Mouse (Mus musculus) WW6 (cell line): ENCODE data around the gene Cops2.

Source experiments
- DNase-seq: peaks from one replicate; pipeline ENCODE4 v3.0.0-alpha.2; 2013; ENCODE audit warnings: low read depth, low spot score

The Cops2 gene

DNA sequence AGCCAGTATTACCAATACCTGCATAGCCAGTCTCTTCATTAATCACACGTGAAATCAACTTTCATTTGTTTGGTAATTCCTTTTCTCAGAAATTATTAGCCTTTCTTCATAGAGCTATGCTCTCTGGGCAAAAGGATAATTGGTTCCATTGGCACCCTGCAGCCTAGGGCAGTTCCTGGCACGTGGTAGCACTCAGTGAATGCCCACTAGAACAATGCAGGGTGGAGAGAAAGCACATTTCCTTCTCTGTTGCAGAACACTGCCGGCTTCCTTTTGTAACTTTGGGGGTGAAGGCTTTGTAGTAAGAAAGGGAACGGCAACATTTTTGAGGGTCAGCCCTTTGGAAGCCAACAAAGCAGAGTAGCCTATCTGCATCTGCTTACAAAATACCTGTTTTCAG lies 32.7 kb downstream of the Cops2 start:
- no peak for DNase-seq

DNA sequence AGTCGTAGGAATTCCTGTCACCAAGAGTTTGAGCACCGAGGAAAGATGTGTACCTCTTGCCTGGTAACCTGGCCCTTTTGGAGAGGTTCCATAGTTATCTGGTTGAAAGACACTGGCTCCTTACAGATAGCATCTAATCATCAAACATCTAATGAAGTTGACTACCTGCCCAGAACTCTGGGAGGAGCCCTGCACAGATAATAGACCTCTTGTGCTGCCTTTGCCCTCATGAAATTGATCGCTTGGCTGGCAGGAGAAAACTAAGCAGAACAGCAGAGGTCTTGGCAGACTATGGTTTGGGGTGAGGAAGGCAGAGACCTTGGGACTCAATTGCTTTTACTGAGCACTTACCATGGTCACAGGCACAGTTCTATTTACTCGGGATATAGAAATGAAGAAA lies 38.5 kb downstream of the Cops2 start:
- no peak for DNase-seq

DNA sequence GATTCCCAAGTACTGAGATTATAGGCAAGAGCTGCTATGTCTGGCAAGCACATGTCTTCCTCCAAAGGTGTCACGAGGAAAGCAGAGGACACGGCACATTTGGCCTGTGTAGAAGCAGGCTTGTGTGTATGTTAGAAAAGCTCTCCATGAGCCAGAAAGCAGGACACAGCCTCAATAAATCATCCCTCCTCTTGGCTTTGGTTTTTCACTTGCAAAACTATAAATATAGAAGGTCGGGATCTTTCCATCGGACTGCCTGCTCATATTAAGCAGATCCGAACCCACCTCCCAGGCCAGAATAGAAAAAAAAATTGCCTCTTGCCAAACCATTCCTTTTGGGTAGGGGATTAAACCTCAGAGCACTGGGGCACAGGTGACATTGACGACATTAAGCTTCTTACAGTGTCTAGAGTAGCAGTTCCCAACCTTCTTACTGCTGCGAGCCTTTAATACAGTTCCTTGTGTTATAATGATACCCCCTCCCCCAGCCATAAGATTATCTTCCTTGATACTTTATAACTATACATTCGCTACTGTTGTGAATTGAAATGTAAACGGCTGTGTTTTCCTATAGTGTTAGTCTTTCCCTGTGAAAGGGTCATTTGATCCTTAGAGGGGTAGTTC lies 44.9 kb downstream of the Cops2 start:
- no peak for DNase-seq

DNA sequence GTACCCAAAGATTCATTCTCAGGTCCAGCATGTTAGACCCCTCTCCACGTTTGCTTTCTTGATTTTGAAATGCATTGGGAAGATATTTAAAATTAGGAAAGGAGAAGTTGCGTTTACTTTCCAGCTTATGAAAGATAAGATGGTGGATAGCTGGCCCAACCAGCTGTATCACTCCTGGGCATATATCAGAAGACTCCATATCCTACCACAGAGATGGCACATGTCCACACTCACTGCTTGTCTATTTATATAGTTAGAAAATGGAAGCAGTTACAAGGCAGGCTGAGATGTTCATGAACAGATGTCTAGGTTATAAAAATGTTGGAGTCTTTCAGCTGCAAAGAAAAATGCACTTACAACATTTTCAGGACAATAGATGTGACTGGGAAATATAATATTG lies 47.6 kb downstream of the Cops2 start:
- DNase-seq: no peak

DNA sequence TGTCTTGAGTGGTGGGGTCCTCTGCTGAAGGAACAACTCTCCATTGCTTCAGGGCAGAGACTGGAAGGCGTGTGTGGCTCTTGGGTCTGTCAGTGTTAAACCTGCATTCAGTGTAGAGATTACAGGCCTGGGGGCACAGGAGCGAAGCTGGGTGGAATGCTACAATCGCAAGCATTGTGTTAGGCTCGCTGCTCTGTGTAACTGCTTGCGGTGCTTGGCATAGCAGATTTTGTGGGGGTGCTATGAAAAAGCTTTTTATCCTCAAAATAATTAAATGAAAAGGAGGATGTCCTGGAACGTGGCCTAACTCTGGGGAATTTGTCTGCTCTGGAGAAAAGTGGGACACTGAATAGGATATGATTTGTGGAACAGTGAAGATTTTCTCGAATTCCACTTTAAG lies 49.4 kb downstream of the Cops2 start:
- DNase-seq: no peak

DNA sequence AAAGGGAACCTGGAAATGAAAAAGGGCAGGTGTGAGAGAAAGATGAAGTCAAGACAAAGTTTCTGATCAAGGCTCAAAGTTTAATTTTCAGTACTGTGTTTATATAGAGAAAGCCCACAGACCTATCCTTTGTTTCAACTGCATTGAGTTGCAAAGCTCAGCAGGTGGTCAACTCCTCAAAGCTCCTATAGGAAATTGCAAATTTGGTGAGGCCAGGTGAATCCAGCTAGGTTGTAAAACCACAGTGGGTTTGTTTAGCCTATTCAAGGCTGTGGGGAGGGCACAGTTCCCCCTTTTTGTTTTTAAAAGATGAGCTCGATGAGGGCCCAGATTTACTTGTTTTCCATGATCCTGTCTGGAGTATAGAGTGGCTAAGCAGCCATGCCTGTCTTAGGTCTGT lies 53.1 kb downstream of the Cops2 start:
- no peak for DNase-seq

DNA sequence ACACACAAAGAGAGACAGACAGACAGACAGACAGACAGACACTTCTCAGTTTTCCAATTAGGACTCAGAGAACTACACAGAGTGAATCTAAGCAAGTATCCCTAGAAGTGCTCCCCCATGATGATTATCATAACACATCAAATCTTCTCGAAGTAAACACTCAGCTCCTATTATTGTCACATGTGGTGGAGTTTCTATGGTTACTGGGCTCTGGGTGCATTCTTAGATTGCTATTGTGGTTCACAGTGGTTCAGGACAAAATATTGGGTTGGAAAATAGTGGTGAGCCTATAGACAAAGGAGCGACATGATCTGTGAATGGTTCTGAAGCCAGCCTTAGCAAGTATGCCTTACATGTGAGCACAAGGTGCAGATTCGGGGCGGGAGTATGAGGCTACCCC lies 57.0 kb downstream of the Cops2 start:
- DNase-seq: no peak

DNA sequence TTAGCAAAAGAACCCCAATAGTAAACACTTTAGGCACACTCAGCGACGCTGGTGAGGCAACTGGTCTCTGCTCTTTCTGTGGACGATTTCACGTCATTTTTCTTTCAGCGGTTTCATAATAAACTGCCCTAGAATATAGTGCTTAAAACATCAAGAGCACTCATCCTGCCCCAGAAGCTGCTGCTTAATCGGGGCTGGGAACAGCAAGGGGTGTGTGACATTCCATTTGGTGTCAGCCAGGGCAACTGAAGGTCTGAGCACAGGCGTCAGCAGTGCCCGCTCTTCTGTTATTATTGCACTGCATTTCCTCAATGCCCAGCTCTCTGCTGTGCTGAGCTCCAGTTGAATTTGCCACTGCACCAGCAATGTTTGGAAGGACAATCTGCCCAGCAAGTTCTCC lies 57.9 kb downstream of the Cops2 start:
- no peak for DNase-seq

DNA sequence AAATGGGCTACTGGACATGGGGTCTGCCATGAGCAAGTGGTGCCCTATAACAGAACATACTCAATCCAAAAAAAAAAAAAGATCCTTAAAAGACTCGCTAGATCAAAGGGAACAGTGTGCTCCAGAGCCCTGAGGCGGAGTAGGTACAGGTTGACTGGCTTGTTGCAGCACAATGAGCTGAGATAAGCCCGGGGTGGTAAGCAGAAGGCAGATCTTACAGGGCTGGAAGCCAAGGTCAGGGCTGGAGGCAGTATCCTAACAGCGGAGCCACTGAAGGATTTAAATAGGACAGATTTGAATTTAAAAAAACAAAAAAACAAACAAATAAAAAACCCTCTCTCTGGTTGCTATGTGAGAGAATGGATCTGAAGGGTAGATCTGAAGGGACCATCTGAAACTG lies 58.5 kb downstream of the Cops2 start:
- DNase-seq: no peak

DNA sequence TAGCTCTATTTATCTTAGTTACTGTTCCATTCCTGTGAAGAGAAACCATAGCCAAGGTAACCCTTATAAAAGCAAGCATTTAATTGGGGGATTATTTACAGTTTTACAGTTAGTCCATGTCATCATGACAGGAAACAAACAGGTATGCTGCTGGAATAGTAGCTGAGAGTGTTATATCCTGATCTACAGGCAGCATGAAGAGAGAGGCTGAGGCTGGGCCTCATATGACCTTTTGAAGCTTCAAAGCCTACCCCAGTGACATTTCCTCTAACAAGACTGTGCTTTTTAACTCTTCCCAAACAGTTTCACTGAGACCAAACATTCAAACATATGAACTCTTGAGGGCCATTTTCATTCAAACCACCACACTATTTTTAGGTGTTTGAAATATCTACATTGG lies 61.1 kb downstream of the Cops2 start:
- DNase-seq: no peak

DNA sequence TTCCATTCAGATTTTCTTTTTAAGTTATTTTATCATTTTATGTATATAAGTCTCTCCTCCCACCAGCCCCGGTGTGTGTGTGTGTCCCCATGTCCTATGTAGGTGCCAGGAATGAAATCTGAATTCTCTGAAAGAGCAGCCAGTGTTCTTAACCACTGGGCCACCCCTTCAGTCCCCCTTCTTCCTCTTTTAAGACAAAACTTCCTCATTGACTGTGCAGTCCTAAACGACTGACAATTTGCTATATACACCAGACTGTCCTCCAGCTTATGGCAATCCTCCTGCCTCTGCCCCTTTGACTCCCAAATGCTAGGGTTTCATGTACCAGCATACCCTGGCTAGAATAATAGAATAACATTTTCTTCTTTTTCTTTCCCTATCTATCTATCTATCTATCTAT lies 63.8 kb downstream of the Cops2 start:
- no peak for DNase-seq

DNA sequence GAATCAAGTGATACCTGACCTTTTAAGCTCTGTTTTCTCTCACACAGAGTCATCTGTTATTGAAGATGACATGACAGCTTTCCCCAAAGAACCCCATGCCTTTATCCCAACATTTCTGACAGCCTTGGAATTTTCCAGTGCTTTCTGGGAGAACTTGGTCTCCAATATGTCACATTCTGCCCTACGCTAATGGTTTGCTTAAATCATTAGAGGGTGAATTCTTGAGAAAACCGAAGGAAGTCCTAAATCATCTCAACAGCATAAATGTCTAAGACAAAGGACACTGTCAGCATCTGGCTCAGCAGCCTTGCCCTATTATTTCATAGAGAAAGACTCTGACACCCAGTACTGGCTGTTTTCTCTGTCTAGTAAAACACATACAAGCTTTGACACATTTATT lies 64.8 kb downstream of the Cops2 start:
- no peak for DNase-seq

DNA sequence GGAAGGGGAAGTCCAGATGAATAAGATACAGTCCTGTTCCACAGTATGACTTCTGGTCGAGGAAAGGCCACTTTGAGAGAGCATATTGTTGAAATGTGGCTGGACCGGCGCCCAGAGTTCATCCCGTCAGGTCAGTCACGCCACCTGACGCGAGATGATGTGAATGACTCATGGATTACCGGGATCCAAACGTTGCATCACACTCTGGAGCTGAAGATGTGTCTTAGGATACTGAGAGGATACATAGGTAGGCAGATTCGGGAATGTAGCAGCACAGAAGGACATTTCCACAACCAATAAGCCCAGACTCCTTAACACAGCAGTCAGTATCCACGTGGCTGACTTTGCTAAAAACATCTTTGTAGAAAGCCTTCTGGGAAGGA lies 66.1 kb downstream of the Cops2 start:
- no peak for DNase-seq

DNA sequence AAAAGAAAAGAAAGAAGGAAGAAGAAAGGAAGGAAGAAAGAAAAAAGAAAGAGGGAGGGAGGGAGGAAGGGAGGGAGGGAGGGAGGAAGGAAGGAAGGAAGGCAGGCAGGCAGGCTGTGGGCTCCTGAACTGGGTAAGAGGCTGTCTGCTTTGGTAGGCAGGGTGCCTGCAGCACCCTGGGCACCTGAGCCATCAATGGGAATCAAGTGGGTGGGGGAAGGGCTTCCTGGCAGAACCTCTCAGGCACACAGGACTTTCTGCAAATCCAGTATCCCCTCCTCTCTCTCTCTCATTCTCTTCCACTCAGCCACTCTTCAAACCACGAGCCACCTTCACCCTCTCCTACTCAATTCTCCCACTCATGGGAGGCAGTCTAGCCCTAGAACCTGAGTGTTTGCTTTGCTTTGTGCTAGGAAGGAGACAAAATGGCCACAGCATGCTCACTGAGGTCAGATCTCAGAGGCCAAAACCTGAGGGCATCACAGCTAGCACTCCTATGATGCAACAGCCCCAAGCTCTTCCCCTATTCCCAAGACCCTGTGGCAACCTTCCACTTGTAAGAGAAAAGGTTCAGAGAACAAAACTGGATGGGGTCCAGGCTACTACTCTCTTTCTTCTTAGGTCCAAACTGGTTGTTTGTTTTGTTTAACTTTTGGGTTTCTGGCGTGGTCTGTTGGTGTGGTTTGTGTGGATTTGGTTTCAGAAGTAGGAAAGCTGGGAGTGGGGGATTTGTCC lies 66.6 kb downstream of the Cops2 start:
- DNase-seq: no peak

DNA sequence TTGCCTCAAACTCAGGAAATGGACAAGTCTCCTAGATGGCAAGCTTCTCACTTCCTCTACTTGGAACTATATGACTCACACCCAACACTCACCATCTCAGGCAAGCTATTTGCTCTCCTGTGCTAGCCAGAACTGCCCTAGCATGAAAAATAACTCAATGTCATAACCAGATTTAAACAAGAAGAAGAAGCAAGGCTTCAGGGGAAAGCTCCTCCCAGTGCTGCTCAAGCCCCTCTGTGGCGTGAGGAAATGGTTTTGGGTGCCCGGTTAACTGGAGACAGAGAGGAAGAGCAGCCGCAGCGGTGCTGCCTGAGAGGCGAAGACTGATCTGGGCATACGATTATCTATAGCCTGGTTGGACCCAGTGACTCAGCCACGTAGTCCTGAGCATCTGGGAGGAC lies 67.5 kb downstream of the Cops2 start:
- DNase-seq: no peak

DNA sequence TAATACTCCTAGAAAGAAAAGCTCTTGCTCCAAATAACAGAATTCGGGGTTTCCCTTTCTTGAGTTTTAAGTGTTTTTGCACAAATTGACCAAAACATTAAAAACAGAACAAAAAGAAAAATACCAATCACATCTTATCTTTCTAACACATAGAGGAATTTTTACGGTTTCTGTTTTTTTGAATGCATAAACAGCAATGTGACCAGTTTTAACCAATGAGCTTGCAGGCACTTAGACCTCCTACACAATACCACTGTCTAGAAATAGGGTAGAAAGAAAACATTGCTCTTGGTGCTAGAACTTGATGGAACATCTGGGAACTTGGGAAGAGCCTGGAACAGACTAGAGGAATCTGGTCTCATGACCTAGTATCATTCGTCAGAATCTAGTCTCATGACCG lies 68.7 kb downstream of the Cops2 start:
- no peak for DNase-seq

DNA sequence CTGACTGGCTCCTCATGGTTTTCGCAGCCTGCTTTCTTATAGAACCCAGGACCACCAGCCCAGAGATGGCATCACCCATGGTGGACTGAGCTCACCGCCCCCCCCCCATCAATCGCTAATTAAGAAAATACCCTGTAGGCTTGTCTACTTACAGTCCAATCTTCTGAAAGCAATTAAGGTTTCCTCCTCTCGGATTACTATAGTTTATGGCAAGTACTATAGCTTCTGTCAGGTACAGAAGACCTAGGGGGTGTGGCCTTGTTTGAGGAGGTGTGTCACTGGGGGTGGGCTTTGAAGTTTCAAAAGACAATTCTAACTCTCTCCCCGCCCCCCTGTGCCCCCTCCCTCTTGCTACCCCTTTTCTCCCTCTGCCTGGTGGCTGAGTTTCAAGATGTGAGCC lies 69.7 kb downstream of the Cops2 start:
- DNase-seq: no peak

DNA sequence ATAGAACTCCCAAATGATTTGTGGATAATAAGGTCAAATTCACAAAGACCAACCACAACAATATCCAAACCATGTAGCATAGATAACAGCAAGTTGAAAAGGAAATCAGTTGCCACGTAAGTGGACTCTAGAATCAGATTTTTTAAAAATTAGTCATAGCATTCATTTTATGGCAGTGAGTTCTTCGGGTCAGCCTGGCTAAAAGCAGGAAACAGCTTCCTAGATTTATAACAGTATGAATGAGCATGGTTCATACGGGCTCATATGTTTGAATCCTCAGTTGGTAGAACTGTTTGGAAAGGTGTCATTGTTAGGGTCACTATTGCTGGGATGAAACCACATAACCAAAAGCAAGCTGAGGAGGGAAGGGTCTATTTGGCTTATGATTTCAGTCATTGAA lies 70.2 kb downstream of the Cops2 start:
- DNase-seq: no peak

DNA sequence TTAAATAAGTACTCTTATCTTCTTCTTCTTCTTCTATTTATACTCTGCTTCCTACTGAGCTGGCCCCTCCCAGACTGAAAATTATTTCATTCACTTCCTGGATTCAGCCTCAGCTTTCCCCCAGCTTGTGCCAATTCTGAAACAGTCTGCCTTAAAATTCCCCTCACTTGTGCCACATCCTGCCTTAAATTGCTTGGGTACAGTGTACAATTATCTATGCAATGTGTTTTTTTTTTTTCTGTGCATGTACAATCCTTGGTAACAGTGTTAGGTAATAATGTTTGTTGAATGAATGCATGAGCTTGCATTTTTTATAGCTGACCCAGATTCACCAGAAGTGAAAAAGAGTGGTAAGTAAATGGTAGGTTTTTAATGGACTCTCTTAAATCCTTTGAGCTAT lies 70.6 kb downstream of the Cops2 start:
- DNase-seq: no peak

DNA sequence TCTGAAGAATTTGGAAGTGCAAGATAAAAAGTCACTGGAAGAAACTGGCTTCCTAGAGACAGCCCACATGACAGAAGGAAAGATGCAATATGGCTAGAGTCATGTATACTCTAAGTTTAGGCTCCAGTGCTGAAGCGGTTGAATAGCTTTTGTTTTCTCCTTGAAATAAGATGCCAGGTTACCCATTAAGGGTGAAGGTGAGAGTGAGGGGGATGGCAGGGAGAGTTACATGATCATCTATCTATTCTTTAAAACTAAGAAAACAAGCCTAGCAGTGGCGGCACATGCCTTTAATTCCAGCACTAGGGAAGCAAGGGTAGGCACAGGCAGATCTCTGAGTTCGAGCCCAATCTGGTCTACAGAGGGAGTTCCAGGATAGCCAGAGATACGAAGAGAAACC lies 73.9 kb downstream of the Cops2 start:
- DNase-seq: no peak

DNA sequence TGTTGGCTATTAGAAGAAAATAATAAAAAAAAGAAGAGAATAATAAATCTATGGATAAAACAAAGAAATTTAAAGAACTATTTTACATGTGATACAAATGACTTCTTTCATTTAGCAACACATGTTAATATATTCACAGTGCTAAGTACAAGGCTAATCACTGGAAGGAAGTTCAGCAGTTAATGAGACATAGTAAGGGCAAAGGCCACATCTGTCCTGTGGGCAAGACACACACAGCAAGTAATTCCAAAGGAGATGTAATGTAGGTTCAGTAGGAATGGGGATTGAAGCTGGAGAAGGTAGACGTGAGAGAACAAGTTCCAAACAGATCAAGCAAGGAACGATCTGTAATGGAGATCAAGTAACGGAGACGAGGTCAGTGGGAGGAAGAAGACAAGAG lies 74.5 kb downstream of the Cops2 start:
- no peak for DNase-seq

DNA sequence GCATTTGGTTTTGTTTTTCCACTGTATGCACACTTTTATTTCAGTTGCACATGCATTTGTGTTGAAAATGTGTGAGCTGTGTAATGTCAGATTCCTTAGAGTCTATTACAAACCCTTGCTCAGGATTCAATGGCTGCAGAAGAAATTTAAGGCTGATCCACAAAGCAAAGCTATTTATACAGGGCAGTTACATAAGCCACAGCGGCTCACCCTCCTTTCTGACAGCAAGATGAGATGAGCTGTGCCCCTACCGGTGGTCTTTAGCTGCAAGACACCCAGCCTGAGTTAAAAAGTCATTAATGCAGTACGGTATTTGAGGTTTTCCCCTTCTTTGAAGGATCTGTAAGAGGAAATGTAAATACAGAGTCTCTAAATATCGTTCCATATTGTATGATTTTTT lies 75.1 kb downstream of the Cops2 start:
- DNase-seq: no peak

DNA sequence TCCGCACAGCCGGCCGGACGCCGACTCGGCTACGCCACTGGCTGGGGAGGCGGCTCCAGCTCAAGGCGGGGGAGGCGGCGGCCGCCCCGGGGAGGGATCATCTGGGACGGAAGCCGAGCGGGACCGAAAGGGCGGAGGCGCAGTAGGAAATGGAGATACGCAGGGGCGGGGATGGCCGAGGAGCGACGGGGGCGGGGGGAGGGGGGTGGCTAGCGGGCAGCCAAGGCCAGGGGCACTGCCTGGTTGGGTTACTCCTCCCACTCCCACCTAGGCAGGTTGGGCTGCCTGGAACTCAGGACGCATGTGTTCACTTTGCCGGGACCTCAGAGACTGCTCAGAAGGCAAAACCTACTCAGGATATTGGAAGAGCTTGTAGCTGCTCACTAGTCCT lies 76.2 kb downstream of the Cops2 start, which contains the start of gene Secisbp2l:
TSS of gene Secisbp2l (minus strand) at position 152 of the 391 bp plus-strand sequence.
- peak; percentile 39 for DNase-seq
